Mouse (Mus musculus) monocyte, adult 5-6 weeks (primary cell): ENCODE results near the gene Usp8. TPM values are rescaled to one million over a fixed set of nuclear protein-coding genes. Genes with fewer than 3 reads are reported as not detected.

Source experiments
- ATAC-seq: fragments of 153-309, 156-312 bp; replicated peaks from 2 replicates; pipeline ENCODE4 v1.8.0; 2017; ENCODE audit warnings: mild to moderate bottlenecking; ENCODE audit not compliant: low TSS enrichment, insufficient number of reproducible peaks, severe bottlenecking, poor library complexity, low FRiP score
- total RNA-seq: library from RNA; stranded (forward); fragments of 200-1000, 200-491, 200-594 nt; gene quantifications from 3 replicates; pipeline ENCODE4 v1.2.3, GENCODE M21; 2017

The Usp8 gene
- total RNA-seq, 1 experiment from 2014 or later: 77.6 TPM

DNA sequence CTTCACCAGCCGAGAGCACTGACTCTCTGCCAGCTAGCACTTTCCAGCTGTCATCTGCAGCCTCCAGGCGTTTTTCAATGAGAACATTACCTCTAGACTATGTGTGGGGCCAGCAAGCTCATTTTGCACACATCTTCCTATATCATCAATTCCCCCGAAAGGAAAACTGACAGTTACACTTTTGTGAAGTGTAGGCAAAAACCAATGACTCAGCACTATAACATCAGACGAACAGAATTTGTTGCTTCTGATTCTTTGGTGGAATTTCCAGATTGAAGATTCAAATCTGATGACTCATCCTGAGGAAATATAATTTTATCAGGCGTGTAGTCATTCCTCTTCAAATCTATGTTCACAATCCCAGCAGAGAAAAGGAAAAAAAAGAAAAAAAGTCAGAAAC is 85.5 kb downstream of the Usp8 start:
- ATAC-seq: no peak

DNA sequence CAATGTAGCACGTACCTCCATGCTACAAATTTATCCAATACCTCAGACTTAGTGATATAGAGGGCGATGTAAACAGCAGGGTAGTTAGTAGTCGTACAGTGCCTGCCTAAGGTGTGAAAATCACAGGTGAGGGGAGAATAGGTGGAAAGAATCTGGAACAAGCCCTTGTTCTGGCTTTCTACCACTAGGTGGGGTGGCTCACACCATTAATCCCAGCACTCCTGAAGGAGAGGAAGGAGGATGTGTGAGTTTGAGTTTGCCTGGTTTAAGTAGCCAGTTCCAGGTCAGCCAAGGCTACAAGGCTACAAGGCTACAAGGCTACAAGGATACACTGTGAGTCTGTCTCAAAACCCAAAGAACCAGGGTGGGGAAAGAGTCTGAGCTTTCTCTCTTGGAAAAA is 88.6 kb downstream of the Usp8 start:
- no peak for ATAC-seq

DNA sequence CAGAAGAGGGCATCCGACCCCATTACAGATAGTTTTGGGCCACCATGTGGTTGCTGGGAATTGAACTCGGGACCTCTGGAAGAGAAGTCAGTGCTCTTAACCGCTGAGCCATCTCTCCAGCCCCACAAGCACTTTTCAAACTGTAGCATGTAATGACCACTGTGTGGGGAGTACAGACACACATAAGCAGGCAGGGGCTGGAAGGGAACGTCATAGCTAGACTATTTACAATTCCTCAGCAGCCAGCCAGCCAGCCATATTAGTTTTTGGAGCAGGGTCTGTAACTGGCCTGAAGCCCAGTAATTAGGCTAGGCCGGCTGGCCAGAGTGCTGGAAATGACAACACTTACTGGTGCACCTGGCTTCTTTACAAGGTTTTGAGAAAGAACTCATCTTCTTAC is 91.3 kb downstream of the Usp8 start:
- ATAC-seq: no peak

DNA sequence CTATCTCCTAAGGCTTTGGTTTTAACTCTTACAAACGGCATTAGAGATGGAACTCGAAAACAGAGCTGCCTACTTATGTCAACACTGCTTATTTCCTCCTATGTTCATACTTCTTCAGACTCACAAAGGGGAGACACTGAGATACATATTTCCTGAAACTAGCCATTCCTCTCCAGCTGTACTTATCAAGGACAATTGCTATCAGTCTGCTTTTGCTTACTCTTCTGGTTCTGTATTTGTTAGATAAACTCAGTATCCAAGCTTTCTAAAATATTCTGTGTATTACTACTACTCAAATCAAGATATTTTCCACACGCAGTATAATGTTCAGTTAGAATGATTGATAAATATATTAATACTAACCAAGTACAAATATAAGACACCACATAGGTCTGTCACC is 94.9 kb downstream of the Usp8 start:
- ATAC-seq: no peak

Other genes with a start within 250 kb of the Usp8 start
- 75.4 to 129 TPM (median 81.3 TPM) in 3 replicates for gene Atp8b4, start 206.7 kb upstream of the Usp8 start, total RNA-seq
- 0.32 to 0.87 TPM in 2 of 3 replicates, not detected in the other for gene Slc27a2, start 154.9 kb upstream of the Usp8 start, total RNA-seq
- gene Hdc, start 88.0 kb upstream of the Usp8 start, total RNA-seq: 27.7 to 79.7 TPM (median 71.5 TPM) in 3 replicates
- 22.6 to 29.9 TPM (median 25.9 TPM) in 3 replicates for gene Gabpb1, start 31.0 kb upstream of the Usp8 start, total RNA-seq
- 0.49 to 0.57 TPM in 2 of 3 replicates, not detected in the other for gene Usp50, start 76.1 kb downstream of the Usp8 start, total RNA-seq
- gene Trpm7, start 168.9 kb downstream of the Usp8 start, total RNA-seq: 57.2 to 80.3 TPM (median 67.0 TPM) in 3 replicates
- gene Sppl2a, start 225.9 kb downstream of the Usp8 start, total RNA-seq: 121 to 154 TPM (median 127 TPM) in 3 replicates